Mouse (Mus musculus): ENCODE data around the gene Lck. TPM values are rescaled to one million over a fixed set of nuclear protein-coding genes. Genes with fewer than 3 reads are reported as not detected.

Gene Lck
- total and polyA plus RNA-seq, 3 experiments: 1.2 to 4.1 (median 3.2) TPM

- peak; percentile 92 for DNase-seq
Measured at GRCm38 (mm10) chr4:129584884-129585608, 11.6 kb upstream of the Lck start.

GRCm38 (mm10) chr4:129584370-129584769, 10.9 kb upstream of the Lck start:
- DNase-seq: no peak

DNA sequence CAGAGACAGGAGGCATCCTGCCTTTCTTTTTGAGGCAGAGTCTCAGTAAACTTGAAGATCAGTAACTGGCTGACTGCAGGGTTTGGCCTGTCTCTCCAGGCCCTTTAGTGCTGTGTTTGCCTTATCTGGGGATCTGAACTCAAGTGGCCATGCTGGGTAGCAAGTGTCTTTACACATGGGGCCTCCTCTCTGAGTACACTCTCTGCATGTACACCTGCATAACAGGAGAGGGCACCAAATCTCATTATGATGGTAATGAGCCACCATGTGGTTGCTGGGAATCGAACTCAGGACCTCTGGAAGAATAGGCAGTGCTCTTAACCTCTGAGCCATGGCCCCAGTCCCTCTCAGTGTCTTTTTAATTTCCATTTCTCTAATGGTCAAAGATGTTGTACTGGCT, 8.8 kb upstream of the Lck start:
- DNase-seq: no peak

DNA sequence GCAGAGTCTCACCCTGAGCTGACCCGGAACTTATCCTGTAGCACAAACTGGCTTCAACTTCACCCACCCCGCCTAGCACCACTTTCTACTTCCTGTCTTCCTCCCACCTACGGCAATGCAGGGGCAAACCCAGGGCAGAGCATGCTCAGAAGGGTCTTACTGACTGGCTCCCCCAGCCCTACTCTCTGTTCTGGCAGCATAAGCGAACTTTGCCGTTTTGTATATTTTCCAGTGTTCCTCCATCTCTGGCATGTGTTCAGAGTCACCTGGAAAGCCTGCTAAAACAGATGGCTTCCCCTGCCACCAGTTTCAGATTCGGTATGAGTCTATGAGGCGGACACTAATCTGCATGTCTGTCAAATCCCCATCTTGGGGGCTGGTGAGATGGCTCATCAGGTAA, 6.9 kb upstream of the Lck start:
- DNase-seq: no peak

DNA sequence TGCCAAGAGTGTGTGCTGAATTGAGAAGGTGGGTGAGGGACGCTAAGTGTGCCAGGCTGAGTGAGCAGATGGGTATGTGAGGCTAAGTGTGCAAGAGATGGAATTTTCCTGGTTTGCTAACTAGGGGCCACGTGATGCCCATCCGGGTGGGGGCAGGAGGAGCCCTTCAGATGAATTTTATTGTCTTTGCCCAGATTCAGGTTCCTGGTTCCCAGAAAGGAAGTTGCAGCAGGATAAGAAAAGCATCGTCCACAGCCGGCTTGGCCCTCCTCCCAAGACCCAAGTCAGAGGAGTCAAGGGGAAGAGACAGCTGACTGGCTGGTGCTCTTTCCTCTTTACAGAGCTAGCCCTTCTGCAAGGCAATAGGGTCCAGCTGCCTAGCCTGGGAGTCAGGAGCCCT, 5.0 kb upstream of the Lck start, which contains the start of gene Fam167b:
TSS of gene Fam167b (minus strand) at position 84 of the 400 bp plus-strand sequence.
- DNase-seq: peak; percentile 70

DNA sequence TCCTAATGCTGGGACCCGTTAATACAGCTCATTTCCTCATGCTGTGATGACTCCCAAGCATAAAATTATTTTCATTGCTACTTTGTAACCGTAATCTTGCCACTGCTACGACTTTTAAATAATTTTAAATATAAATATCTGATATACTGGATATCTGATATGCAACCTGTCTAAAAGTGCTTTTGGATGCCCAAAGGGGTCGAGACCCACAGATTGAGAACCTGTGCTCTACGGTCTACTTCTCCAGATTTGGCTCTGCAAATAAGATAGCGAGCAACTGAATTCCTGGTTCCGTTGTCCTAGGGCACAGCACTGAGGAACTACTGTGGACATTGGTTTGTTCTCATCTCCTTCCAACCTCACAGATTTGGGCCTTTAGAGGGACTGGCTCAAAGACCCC, 4.2 kb upstream of the Lck start:
- no peak for DNase-seq

DNA sequence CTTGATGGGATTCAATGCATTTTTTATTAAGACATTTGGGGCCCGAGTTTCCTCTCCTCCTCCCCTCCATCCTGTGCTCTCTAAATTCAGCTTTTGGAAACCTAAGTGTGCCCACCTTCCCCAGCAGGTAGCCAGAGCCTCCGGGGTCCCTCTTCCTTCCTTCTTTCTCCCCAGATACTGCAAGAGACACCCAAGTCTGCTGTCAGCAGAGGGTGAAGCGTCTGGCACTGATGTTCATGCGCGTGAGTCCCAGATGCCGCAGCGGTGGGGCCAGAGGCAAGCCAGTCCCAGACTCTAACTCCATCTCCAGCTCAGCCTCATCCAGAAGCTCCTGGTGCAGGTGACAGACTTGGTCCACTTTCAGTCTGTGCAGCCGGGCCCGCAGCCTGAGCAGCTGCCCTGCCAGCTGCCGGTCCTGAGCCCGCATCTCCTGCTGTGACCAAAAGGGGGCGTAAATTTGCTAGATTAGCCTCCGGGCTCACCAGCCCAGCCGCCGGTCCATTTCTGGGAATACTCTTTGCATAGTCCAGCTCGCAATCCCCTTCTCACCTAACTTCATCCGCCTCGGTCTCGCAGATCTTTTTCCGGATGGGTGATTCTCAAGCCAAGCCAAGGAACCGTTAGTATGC, 3.5 kb upstream of the Lck start:
- peak; percentile 79 for DNase-seq

- no peak for DNase-seq
Measured at GRCm38 (mm10) chr4:129575171-129575844, 1.9 kb upstream of the Lck start.

- DNase-seq: no peak
Measured at GRCm38 (mm10) chr4:129573093-129573370, 409 bp downstream of the Lck start.

DNA sequence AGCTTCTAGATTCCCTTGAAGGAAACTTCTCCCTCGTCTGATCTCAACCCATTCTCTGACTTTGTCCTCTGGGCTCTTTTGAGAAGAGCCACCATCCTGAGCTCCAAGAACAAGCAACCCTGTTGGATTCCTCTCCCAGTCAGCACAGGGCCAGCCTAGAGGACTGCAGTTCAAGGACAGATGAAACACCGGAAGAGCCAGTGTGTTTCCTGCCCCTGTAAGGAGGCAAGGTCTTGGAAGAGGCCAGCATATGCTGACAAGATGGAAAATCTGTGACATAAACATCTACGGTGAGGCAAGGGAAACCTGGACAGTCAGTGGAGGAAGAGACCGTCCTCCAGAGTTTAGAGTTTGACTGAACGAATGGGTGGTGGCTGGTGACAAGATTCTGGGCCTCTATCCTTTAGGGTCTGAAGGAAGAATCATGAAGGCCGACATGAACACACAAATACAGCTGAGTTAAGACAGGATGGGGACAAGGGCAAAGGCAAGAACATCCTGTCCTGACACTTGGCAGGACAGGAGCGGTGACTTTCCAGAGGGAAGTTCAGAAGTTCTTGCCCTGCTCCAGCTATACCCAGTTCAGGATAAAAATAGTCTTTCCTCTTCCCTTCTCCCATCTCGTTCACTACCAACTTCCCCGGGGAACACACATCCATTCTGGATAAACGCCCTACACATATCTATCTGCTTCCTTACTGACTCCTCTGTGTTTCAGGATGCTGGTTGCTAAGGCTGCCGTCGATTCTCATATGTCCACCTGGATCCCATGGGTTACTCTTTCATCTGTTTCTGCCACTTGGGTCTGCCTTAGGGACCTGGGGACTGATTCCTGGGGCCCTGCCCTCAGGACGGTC, 977 bp downstream of the Lck start:
- DNase-seq: peak; percentile 32

DNA sequence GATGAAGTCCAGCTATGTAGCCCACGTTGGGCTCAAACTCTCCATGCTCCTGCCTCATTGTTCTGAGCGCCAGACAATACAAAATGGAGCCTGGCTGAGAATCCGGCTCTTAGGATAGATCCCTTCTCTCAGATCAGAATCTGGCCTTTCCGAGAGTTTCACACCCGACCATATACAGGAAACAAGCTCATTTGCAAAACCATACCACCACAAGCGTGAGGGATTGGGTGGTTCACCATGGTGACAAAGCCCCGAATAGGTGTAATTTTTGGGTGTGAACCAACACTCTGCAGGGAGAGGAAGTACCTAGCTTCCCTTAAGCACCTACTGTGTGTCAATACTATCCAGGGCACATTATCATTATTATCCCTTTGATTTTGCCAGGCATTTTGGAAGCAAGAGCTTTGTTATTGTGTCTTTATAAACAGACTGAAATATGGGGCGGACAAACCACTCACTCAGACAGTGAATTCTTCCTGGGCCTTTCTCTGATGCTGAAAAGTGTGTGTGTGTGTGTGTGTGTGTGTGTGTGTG, 1.8 kb downstream of the Lck start:
- no peak for DNase-seq

DNA sequence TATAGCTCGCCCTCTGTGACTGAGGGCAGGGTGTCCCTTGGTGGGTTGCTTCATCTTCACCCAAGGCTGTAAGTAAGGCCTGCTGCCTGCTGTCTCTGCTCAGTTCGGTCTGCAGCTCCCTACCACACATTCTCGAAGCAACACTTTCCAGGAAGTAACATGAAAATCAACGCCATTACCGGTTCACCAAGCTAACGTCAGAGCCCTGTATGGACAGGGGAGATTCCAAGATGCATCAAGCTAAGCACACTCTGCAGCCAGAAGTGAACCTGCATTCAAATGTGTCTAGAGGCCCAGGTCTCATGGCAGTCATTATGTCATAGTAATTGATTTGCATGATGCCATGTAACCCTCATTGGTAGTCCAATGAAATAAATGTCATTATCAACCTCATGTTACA, 3.4 kb downstream of the Lck start:
- no peak for DNase-seq

- DNase-seq: peak; percentile 61
Measured at GRCm38 (mm10) chr4:129568366-129568765, 5.1 kb downstream of the Lck start.

- DNase-seq: no peak
Measured at GRCm38 (mm10) chr4:129565139-129565538, 8.3 kb downstream of the Lck start.

DNA sequence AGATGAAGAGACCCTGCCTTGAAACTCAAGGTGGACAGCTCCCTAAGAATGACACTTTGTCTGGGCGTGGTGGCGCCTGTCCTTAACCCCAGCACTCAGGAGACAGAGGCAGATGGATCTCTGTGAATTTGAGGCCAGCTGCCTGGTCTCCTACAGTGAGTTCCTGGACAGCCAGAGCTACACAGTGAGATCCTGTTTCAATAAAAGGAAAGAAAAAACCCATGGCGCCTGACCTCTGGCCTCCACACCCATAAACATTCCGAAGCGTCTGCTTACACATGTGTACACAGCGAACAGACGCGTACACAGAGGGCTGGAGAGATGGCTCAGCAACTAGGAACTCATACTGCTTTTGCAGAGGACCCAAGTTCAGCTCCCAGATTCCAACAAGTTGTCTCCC, 9.7 kb downstream of the Lck start:
- DNase-seq: no peak

- no peak for DNase-seq
Measured at GRCm38 (mm10) chr4:129561184-129561583, 12.3 kb downstream of the Lck start.

- no peak for DNase-seq
Measured at GRCm38 (mm10) chr4:129558321-129558955, 15.0 kb downstream of the Lck start.

- no peak for DNase-seq
Measured at GRCm38 (mm10) chr4:129557256-129557808, 16.1 kb downstream of the Lck start.

GRCm38 (mm10) chr4:129556532-129557223, 16.8 kb downstream of the Lck start:
- DNase-seq: peak; percentile 94

DNA sequence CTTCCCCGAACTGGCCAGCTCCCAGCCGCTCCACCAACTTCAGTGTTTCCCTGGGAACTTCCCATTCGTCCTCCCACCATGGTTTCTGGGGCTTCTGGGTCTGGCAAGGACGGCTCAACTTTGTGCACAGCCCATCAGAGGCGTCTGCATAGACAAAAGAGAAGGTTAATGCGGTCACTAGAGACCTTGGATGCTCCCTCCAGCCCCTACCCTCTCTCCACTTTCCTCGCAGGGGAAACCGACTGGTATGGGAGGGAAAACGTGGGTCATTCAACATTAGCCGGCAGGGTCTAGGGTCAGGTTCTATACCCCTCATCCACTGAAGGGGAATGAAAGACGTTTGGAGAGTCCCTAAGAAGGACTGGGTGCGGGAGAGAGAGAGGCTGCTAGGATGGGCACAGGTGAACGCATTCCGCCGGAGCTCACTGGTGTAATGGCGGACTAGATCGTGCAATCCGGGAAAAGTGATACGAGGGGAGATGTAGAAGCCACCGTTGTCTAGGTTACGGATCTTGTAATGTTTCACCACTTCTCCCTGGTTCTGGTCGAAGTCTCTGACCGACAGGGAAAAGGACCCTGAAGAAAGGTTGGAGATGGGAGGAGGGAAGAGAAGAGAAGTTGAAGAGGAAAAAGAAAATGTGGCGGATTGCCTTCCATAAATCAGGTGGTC, 17.4 kb downstream of the Lck start:
- DNase-seq: peak; percentile 38
